Mouse (Mus musculus): ENCODE data around the gene Prrt2. TPM values are rescaled to one million over a fixed set of nuclear protein-coding genes. Genes with fewer than 3 reads are reported as not detected.

Gene Prrt2
- polyA plus RNA-seq, 1 experiment from 2014 or later = 4.4 TPM

DNA sequence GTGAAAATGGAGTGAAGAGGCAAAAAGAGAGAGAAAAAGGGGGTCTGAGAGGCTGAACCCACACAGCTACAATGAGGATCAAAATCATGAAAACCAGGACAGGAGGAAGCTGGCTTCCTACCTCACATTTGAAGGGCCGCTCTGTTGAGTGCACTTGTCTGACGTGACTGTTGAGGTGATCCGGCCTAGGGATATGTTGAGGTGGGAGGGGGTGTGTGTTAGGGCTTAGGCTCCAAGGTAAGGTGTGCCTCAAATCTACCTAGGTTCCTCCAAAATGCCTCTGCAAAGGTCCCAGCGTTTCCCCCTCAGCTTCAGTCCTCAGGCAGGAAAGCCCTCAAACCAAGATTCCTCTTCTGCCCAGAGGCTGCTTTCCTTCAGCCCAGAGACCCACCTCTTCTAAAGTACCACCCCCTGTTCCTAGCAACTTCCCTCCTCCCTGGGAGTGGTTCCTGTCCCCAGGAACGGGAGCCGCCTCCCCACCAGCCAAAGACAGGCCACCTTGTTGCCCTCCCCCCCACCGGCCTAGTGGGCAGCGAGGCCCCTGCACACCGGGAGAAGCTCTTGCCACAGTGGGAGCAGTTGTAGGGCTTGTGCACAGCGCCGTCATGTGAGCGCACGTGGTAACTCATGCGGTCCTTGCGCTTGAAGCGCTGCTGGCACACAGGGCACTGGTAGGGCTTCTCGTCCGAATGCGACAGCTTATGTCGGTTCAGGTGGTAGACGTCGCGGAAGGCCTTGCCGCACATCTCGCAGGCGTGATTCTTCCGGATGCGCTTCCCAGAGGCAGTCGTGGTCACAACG is 3.9 kb upstream of the Prrt2 start:
- peak; percentile 83 for DNase-seq (ENCODE audit: low spot score)
- 1% methylated on average over 30 of the region's 30 CpGs for WGBS
- peak overlapping the region; percentile 90 for H3K4me3 ChIP-seq
- H3K4me1 ChIP-seq (replicated peaks) = peaks cover 72% of the 10 kb centered on the region
- H3K27ac ChIP-seq = peak overlapping the region; percentile 100
- H3K36me3 ChIP-seq = peaks cover 64% of the 10 kb centered on the region
- H3K27me3 ChIP-seq (ENCODE audit: insufficient read depth, poor library complexity, severe bottlenecking) = no peaks in the 10 kb centered on the region
- H3K9me3 ChIP-seq = no peaks in the 10 kb centered on the region

DNA sequence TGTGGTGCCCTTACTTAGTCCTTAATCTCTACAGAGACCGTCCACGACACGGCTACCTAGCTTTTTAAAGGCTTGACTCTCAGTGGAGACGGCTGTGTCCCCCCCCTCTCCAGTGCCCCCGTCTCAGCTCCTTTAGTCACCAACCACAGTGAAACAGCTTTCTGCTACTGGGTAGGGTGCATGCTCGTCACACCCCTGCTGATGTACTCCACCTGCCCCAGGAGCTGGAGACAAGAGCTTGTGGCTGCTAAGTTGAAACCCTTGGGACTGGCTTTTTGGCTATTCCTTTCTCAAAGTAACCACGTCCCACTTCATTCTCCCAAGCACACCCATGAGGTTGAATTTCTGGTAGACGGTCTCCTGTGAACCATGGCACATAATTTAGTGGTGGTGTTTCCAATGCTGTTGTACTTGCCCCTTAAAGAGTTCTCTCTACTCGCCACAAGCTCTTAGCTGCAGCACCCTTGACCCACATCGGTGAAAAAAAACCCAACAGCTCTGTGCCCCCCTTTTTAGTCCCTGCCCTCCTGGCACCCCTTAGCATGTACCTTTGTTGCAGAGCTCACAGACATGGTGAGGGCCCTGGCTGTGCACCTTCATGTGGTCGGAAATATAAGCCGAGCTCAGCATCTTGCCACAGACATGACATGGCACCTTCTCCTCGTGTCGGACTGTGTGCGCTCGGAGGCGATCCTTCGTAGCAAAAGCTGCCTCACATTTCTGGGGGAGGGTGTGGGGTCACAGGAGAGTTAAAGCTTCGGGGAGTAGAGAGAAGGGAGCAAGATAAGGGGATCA is 3.1 kb upstream of the Prrt2 start:
- DNase-seq (ENCODE audit: low spot score) = no peak
- Histone ChIP-seq H3K4me1 (replicated peaks) (peaks cover 81% of the 10 kb centered on the region), H3K27ac (peak overlapping the region; percentile 100), H3K27me3 (ENCODE audit: insufficient read depth, poor library complexity, severe bottlenecking) (no peaks in the 10 kb centered on the region), H3K36me3 (peaks cover 60% of the 10 kb centered on the region), H3K9me3 (no peaks in the 10 kb centered on the region), H3K4me3 (peak overlapping the region; percentile 90)
- 38% methylated on average over 19 of the region's 19 CpGs for WGBS

DNA sequence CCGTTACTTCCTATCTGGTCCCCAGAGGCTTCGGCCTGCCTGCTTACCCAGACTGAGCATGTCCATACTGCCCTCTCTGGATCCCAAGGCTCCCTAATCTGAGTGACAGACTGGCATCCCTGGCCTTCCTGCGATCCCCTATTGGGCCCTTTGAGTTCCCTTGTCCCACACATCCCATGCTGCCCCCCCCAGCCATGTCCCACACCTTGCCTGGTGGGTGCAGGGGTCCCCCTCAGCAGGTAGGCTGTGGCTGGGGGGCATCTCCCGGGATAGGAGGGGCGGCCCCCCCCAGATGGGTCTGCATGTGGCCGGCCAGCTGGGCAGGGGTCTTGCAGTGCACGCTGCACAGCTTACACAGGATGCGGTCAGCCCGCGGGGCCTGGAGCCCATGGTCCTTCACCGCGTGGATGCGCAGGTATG is 2.3 kb upstream of the Prrt2 start:
- no peaks in the 10 kb centered on the region for H3K27me3 ChIP-seq (ENCODE audit: insufficient read depth, poor library complexity, severe bottlenecking)
- no peaks in the 10 kb centered on the region for H3K9me3 ChIP-seq
- H3K4me3 ChIP-seq = peak overlapping the region; percentile 90
- peaks cover 84% of the 10 kb centered on the region for H3K4me1 ChIP-seq (replicated peaks)
- peaks cover 51% of the 10 kb centered on the region for H3K36me3 ChIP-seq
- peak overlapping the region; percentile 100 for H3K27ac ChIP-seq
- WGBS = 79% methylated on average over 13 of the region's 13 CpGs
- DNase-seq (ENCODE audit: low spot score) = no peak

DNA sequence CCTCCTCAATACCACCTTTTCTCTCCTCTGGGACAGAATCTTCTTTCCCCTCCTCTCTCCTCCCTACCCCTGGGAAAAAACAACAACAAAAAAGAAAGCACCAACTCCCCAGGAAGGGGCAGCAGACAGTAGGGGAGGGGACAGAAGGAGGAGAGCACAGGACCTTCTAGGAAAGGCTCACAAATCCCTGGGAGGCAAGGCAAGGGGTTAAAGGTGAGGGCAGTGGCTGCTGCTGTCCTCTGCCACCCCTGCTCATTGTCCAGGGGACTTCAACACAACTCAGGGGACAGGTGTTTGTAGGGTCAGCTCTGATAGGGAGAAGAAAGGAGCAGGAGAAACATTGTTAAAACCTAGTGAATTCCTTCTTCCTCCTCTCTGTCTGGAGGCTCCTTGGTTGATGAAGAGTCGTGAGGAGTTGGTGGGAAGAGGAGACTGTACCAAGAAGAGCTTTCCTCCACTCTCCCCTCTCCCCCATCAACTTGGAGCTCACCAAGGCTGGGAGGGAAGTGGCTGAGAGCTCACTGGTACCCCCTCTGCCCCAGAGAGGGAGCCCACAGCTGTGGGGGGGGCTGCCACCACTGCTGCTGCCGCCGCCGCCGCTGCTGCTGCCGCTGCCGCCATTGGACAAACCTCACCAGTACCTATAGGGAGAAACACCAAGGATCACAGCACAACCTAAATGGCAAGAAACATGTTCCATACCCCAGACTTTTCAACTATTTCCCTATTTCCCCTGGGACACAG is 1.7 kb upstream of the Prrt2 start:
- Histone ChIP-seq H3K4me1 (replicated peaks) (peaks cover 84% of the 10 kb centered on the region), H3K9me3 (no peaks in the 10 kb centered on the region), H3K4me3 (peak overlapping the region; percentile 90), H3K36me3 (peaks cover 46% of the 10 kb centered on the region), H3K27ac (peak overlapping the region; percentile 100), H3K27me3 (ENCODE audit: insufficient read depth, poor library complexity, severe bottlenecking) (no peaks in the 10 kb centered on the region)
- 77% methylated on average over 7 of the region's 7 CpGs for WGBS
- DNase-seq (ENCODE audit: low spot score) = no peak

DNA sequence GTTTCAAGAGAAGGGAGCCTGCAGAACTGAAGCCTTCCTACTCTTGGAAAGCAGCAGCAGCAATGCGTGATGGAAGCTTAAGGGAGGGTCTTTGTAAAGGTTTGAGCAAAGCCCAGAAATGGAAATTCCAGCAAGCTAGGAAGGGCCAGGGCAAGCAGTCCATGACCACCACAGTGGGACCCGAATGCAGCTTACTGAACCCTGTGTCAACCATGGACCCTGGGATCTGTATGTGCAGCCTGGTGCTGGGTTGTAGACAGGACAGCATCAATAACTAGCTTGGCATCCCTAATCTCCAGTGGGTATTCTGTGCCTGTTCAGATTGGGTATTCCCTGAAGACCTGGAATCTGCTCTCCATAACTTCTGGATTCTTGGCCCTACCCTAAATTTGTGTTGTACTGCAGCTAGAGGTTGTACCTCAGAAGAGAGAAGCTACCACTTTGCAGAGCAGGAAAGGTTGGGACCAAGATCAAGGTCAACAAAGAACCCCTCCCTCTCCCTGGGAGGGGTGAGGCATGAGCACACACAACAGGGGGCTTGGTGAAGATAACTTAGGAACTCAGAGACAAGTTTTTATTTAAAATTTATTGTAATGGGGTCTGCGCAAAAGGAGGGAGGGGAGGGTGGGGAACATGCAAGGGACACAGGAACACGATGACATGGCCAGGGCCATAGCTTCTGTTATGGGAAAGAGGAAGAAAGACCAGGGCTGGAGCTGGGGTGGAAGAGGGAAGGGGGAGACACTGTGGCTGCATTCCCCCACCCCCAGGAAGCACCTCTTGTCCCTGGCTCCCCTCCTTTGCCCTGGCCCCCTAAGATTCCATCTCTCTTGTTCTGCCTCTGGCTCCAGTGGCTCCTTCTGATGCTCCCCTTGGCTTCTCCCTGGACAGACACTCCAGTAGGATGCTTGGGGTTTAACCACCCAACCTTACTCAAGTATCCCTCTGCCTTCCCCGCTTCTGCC is 834 bp upstream of the Prrt2 start:
- H3K27me3 ChIP-seq (ENCODE audit: insufficient read depth, poor library complexity, severe bottlenecking) = no peaks in the 10 kb centered on the region
- 39% methylated on average over 5 of the region's 5 CpGs for WGBS
- H3K4me1 ChIP-seq (replicated peaks) = peaks cover 80% of the 10 kb centered on the region
- no peaks in the 10 kb centered on the region for H3K9me3 ChIP-seq
- DNase-seq (ENCODE audit: low spot score) = no peak
- H3K27ac ChIP-seq = peak overlapping the region; percentile 86
- H3K36me3 ChIP-seq = peaks cover 43% of the 10 kb centered on the region
- H3K4me3 ChIP-seq = peak overlapping the region; percentile 90

DNA sequence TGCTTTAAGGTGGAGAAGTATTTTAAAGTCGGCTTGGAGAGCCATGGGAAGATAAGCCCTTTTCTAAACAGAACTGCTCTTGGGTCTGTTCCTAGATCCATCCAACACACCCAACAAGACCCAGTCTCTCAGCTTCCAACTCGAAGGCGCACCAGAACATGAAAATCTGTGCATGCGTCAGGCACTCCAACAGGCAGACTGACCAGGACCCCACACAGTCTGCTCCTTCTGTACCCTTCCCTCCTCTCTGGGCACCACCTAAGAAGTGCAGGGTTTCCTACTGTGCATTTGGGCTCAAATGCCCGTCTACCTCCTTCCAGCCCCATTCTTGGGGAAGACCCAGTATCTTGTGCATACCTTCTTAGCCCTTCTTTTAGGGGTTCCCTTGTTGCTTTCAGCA is 520 bp downstream of the Prrt2 start:
- no peaks in the 10 kb centered on the region for H3K9me3 ChIP-seq
- DNase-seq (ENCODE audit: low spot score) = no peak
- H3K4me1 ChIP-seq (replicated peaks) = peaks cover 93% of the 10 kb centered on the region
- H3K27me3 ChIP-seq (ENCODE audit: insufficient read depth, poor library complexity, severe bottlenecking) = no peaks in the 10 kb centered on the region
- H3K4me3 ChIP-seq = peak overlapping the region; percentile 90
- H3K27ac ChIP-seq = peak overlapping the region; percentile 86
- WGBS = 32% methylated on average over 5 of the region's 5 CpGs
- peaks cover 47% of the 10 kb centered on the region for H3K36me3 ChIP-seq

DNA sequence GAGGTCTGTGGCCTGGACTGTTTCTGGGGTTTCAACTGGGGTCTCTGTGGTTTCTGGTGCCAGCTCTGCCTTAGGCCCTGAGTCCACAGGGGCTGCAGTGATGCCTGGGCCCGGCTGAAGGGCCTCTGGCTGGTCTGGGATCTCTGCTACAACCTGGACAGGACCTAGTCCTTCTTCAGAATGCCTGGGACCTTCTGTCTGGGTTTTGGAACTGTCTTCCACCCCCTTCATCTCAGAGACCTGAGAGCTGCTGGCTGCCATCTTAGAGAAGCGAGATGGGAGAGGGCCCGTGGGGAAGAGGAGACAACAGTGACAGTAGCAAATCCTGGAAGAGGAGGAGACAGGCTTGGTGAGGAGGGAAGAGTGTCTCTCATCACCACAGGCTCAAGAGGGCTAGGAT is 980 bp downstream of the Prrt2 start:
- DNase-seq (ENCODE audit: low spot score) = no peak
- Histone ChIP-seq H3K4me3 (peak overlapping the region; percentile 90), H3K4me1 (replicated peaks) (peaks cover 93% of the 10 kb centered on the region), H3K27me3 (ENCODE audit: insufficient read depth, poor library complexity, severe bottlenecking) (no peaks in the 10 kb centered on the region), H3K36me3 (peaks cover 47% of the 10 kb centered on the region), H3K9me3 (no peaks in the 10 kb centered on the region), H3K27ac (peak overlapping the region; percentile 86)
- WGBS = 62% methylated on average over 3 of the region's 3 CpGs

DNA sequence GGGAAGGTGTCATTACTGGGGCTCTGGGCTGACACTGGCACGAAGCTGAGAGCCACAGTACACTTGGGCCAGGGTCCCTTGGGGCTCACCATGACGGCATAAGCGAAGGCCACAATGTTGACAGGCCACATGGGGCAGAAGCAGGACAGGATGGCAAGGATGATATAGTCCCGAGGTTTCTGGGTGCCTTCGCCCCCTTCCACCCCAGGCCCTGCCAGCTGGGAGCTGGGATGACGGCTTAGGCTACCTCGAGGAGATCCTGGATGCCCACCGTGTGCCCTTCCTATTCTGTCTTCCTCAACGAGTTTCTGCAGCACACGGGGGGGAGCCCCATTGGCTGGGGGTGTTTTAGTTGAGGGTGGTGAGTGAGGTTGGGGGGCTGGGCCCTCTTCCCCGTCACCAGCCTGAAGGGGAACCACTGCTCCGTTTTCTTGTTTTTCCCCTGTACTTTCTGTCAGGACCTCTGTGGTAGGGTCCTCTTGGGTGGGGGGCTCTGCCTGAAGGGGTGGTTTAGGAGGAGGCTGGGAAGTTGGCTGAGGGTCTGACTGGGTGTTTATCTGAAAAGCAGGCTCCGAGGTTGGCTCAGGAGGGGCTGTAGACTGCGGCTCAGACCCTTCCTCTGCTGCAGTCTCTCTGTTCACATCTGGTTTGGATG is 1.6 kb downstream of the Prrt2 start:
- WGBS = 77% methylated on average over 14 of the region's 14 CpGs
- H3K36me3 ChIP-seq = peaks cover 47% of the 10 kb centered on the region
- peak overlapping the region; percentile 98 for H3K27ac ChIP-seq
- peak overlapping the region; percentile 90; the same call in 1 of the 2 replicates for H3K4me3 ChIP-seq
- no peaks in the 10 kb centered on the region for H3K9me3 ChIP-seq
- DNase-seq (ENCODE audit: low spot score) = no peak
- peaks cover 93% of the 10 kb centered on the region for H3K4me1 ChIP-seq (replicated peaks)
- H3K27me3 ChIP-seq (ENCODE audit: insufficient read depth, poor library complexity, severe bottlenecking) = no peaks in the 10 kb centered on the region

DNA sequence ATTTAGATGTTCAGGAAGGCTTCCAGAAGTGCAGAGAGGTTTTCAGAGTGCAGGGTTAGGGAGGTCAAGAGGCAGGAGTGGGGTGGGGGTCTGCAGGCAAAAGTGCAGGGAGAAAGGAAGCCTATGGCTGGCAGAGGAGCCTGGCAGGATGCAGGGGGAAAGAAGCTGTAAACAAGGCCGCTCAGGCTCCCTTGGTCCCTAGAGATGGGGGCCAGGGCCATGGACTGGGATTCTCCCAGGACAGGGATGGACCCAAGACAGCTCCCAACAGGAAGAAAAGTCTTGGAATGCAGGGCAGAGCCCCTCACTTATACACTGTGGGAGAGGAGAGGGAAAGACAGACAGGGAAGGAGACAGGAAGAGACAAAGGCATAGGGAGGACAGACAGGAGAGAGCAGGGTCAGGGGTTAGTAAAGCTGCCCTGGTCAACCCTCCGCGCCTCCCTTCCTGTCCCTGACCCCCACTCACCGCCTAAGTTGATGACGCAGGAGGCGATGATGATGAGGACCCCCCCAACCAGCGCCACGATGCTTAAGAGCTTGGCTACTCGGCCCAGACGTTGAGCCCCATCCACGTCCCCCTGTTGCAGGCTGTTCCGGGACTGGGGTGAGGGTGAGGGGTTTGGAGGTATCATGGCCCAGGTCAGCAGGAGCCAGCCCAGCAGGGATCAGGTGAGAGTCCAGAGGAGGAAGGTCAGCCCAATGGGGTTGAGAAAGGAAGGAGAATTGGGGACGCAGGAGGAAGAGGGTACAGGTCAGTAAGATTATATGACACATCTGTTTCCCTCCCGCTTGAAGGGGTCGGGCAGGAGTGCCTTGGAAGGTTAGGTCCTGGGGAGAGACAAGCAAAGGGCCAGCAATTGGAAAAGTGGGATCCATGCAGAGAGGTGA is 2.4 kb downstream of the Prrt2 start:
- DNase-seq (ENCODE audit: low spot score) = no peak
- H3K9me3 ChIP-seq = no peaks in the 10 kb centered on the region
- H3K36me3 ChIP-seq = peaks cover 47% of the 10 kb centered on the region
- H3K4me3 ChIP-seq = peak overlapping the region; percentile 90; the same call in 1 of the 2 replicates
- WGBS = 80% methylated on average over 15 of the region's 15 CpGs
- H3K4me1 ChIP-seq (replicated peaks) = peaks cover 91% of the 10 kb centered on the region
- no peaks in the 10 kb centered on the region for H3K27me3 ChIP-seq (ENCODE audit: insufficient read depth, poor library complexity, severe bottlenecking)
- peak overlapping the region; percentile 98 for H3K27ac ChIP-seq

DNA sequence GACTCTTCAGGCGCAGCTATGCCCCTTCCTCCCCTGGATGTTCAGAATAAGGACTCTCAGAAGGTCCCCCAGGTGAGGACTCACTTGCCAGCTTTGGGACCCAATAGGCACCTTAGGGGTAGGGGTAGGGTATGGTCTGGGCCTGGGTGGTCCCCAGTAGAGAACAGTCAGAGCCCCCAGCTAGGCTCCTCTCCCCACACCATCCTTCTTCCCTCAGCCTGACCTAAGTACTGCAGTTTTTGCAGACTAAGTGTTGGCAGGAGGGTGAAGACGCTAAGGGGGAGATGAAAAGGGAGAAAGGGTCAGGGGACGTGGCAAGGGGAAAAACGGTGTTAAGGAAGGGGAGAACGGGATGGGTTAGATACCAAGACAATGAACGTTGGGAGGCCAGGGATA is 3.1 kb downstream of the Prrt2 start:
- Histone ChIP-seq H3K27me3 (ENCODE audit: insufficient read depth, poor library complexity, severe bottlenecking) (no peaks in the 10 kb centered on the region), H3K4me3 (peak overlapping the region; percentile 90; the same call in 1 of the 2 replicates), H3K27ac (peak overlapping the region; percentile 98), H3K4me1 (replicated peaks) (peaks cover 88% of the 10 kb centered on the region), H3K9me3 (no peaks in the 10 kb centered on the region), H3K36me3 (peaks cover 47% of the 10 kb centered on the region)
- 54% methylated on average over 6 of the region's 6 CpGs for WGBS
- no peak for DNase-seq (ENCODE audit: low spot score)
